Mouse (Mus musculus): ENCODE results near the gene Pcdh7. TPM values are rescaled to one million over a fixed set of nuclear protein-coding genes. Genes with fewer than 3 reads are reported as not detected.

The Pcdh7 gene
- polyA plus RNA-seq, 1 experiment from 2014 or later, result 29.0 TPM

GRCm38 (mm10) chr5:57810641-57811040 is 92.9 kb downstream of the Pcdh7 start:
- 53% methylated on average over 1 of the region's 1 CpGs for WGBS
- no peak for ATAC-seq (ENCODE audit: low FRiP score)
- no peak overlapping the region for H3K27ac ChIP-seq (replicated peaks)
- H3K9me3 ChIP-seq (replicated peaks), result no peaks in the 10 kb centered on the region
- peaks cover 5% of the 10 kb centered on the region; the same call in 1 of the 2 replicates for H3K4me1 ChIP-seq
- H3K4me3 ChIP-seq (replicated peaks), result no peak overlapping the region
- H3K9ac ChIP-seq (replicated peaks), result no peak overlapping the region
- H3K27me3 ChIP-seq (replicated peaks), result no peaks in the 10 kb centered on the region
- no peak overlapping the region for H3K4me2 ChIP-seq
- H3K36me3 ChIP-seq, result no peaks in the 10 kb centered on the region

DNA sequence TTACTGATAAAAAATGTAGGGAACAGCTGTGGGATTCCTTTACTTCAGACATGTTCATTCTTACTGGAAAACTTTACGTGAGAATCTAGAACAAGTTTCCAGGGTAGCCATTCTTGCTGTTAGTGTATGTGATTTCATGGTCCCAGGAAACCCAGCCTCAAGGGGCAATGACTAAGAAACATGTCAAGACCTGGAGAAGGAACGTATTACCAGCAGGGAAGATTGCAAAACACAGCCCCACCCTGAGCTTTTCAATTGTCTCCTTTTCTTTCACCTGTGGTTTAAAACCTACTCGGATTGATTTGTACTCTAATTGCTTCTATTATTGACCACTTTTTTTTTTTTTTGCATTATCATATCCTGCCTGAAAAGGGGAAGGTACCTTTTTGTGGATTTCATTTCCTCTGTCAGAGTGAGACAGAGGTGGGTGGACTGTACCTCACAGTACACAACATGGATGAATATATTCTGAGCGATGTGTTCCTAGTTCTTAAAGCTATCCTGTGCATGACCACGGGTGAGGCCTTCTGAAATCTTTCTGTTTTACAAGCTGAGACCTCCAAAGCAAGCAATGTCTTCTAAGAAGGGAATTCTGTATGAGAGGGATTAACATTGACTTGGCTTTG is 98.3 kb downstream of the Pcdh7 start:
- Histone ChIP-seq H3K4me3 (replicated peaks) (no peak overlapping the region), H3K9ac (replicated peaks) (no peak overlapping the region), H3K27me3 (replicated peaks) (no peaks in the 10 kb centered on the region), H3K27ac (replicated peaks) (no peak overlapping the region), H3K4me1 (no peaks in the 10 kb centered on the region), H3K4me2 (no peak overlapping the region), H3K9me3 (replicated peaks) (no peaks in the 10 kb centered on the region), H3K36me3 (no peaks in the 10 kb centered on the region)
- 71% methylated on average over 5 of the region's 5 CpGs for WGBS
- no peak for ATAC-seq (ENCODE audit: low FRiP score)

DNA sequence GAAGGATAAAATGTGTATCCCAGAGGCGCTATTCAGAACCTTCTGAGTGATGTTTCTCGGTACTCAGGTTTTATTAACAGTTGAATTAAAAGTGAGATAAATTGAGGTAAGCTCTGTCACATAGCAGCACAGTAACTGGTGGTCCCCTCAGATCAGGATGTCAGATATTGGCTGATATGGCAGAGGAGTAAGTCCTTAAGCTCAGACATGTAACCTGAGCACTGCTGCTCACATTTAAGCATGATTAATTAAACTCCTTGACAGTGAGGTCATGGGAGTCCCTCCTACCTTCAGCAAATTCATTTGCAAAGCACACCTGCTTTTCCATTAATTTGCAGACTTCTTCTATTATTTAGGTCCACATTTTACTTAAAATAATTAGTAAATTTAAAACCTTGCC is 102.0 kb downstream of the Pcdh7 start:
- Histone ChIP-seq H3K36me3 (no peaks in the 10 kb centered on the region), H3K4me1 (0 out of 2 replicates have a peak, but pooled peaks cover 2% of the 10 kb centered on the region), H3K27ac (replicated peaks) (no peak overlapping the region), H3K9me3 (replicated peaks) (no peaks in the 10 kb centered on the region), H3K4me2 (no peak overlapping the region), H3K27me3 (replicated peaks) (no peaks in the 10 kb centered on the region), H3K9ac (replicated peaks) (no peak overlapping the region), H3K4me3 (replicated peaks) (no peak overlapping the region)
- ATAC-seq (ENCODE audit: low FRiP score), result no peak
- 61% methylated on average over 2 of the region's 2 CpGs for WGBS

GRCm38 (mm10) chr5:57821099-57821498 is 103.3 kb downstream of the Pcdh7 start:
- Histone ChIP-seq H3K9me3 (replicated peaks) (no peaks in the 10 kb centered on the region), H3K4me2 (no peak overlapping the region), H3K9ac (replicated peaks) (no peak overlapping the region), H3K27me3 (replicated peaks) (no peaks in the 10 kb centered on the region), H3K27ac (replicated peaks) (no peak overlapping the region), H3K4me1 (0 out of 2 replicates have a peak, but pooled peaks cover 2% of the 10 kb centered on the region), H3K4me3 (replicated peaks) (no peak overlapping the region), H3K36me3 (no peaks in the 10 kb centered on the region)
- no peak for ATAC-seq (ENCODE audit: low FRiP score)
- WGBS, result 80% methylated on average over 8 of the region's 8 CpGs

GRCm38 (mm10) chr5:57828437-57828836 is 110.7 kb downstream of the Pcdh7 start:
- H3K27ac ChIP-seq (replicated peaks), result no peak overlapping the region
- H3K36me3 ChIP-seq, result no peaks in the 10 kb centered on the region
- ATAC-seq (ENCODE audit: low FRiP score), result no peak
- no peak overlapping the region for H3K4me2 ChIP-seq
- H3K9me3 ChIP-seq (replicated peaks), result no peaks in the 10 kb centered on the region
- no peak overlapping the region for H3K9ac ChIP-seq (replicated peaks)
- H3K4me3 ChIP-seq (replicated peaks), result no peak overlapping the region
- H3K27me3 ChIP-seq (replicated peaks), result no peaks in the 10 kb centered on the region
- H3K4me1 ChIP-seq, result no peaks in the 10 kb centered on the region
- 95% methylated on average over 3 of the region's 3 CpGs for WGBS

DNA sequence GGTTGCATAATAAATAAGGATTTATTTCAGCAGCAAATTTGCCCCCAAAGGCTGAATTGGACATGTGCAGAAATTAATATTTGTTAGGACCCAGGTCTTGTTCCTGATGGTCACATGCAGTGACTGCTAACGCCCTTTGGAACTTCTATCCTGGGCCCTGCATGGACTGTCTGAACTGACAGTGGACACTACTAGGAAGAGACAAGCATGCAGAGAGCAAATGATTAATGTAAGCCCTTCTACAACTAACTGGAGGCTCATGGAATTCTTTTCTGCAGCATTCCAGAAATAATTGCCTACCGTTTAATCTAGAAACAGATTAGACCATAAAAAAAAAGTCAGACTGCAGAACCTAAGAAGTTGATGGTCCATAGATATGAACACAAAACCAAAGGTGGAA is 119.4 kb downstream of the Pcdh7 start:
- Histone ChIP-seq H3K4me3 (replicated peaks) (no peak overlapping the region), H3K9me3 (replicated peaks) (no peaks in the 10 kb centered on the region), H3K36me3 (no peaks in the 10 kb centered on the region), H3K4me2 (no peak overlapping the region), H3K9ac (replicated peaks) (no peak overlapping the region), H3K4me1 (peaks cover 4% of the 10 kb centered on the region; the same call in 1 of the 2 replicates), H3K27me3 (replicated peaks) (no peaks in the 10 kb centered on the region), H3K27ac (replicated peaks) (no peak overlapping the region)
- WGBS, result 62% methylated on average over 2 of the region's 2 CpGs
- no peak for ATAC-seq (ENCODE audit: low FRiP score)

DNA sequence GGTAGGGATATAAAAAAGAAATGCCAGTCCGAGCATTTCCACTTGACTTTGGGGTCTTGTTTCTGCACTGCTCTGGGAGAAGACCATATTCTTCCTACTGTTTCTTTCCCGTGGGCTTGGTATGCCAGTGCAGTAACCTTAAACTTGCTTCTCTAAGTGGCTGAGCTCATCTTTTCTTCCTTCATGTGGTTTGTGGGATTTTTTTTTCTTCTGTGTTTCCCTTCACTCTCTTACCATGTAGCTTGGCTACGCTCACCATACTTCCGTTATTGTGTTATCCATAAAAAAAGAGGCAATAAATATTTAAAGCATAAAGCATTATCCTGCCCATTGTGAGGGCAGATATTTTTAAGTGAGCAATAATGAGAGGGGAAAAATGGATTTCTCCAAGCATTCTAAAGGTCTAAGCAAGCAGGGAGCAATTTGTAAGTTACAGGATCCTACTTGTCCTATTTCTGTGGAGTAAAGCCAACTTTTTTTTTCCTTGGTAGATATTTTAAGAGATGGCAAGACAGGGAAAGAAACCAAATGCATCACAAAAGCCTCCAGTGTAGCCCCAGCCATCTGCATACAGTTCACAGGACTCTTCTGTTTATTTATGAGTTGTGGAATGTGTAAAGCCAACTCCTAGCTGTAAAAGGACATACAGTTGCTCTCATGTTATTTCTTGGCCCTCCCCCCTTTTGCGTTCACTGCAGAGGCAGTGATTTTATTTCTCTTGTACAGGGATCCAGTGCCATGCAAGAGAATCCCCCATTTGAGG is 123.8 kb downstream of the Pcdh7 start:
- H3K4me1 ChIP-seq, result peaks cover 4% of the 10 kb centered on the region; the same call in 1 of the 2 replicates
- no peaks in the 10 kb centered on the region for H3K9me3 ChIP-seq (replicated peaks)
- no peak for ATAC-seq (ENCODE audit: low FRiP score)
- H3K27ac ChIP-seq (replicated peaks), result no peak overlapping the region
- H3K4me2 ChIP-seq, result no peak overlapping the region
- WGBS, result 74% methylated on average over 5 of the region's 5 CpGs
- no peaks in the 10 kb centered on the region for H3K36me3 ChIP-seq
- no peak overlapping the region for H3K9ac ChIP-seq (replicated peaks)
- H3K4me3 ChIP-seq (replicated peaks), result no peak overlapping the region
- H3K27me3 ChIP-seq (replicated peaks), result no peaks in the 10 kb centered on the region

DNA sequence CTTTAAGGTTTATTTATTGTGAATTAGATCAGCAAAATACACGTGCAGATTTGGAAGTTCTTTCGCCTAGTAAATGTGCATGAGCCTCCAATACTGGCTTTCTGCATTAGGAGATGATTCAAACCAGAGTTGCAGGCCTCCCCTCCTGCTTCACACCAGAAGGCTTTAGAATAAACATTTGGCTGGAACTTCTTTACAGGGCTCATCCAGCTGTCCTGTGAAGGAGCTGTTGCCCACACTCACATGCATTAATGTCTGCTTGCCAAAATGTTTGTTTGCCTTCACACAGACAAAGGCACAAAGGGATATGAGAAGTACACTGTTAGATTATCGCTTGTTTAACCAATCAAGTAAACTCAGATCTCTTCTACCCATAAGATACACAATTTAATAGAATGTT is 129.7 kb downstream of the Pcdh7 start:
- ATAC-seq (ENCODE audit: low FRiP score), result no peak
- H3K4me3 ChIP-seq (replicated peaks), result no peak overlapping the region
- no peak overlapping the region for H3K27ac ChIP-seq (replicated peaks)
- H3K4me1 ChIP-seq, result no peaks in the 10 kb centered on the region
- H3K27me3 ChIP-seq (replicated peaks), result no peaks in the 10 kb centered on the region
- H3K36me3 ChIP-seq, result no peaks in the 10 kb centered on the region
- H3K4me2 ChIP-seq, result no peak overlapping the region
- H3K9ac ChIP-seq (replicated peaks), result no peak overlapping the region
- 82% methylated on average over 3 of the region's 3 CpGs for WGBS
- no peaks in the 10 kb centered on the region for H3K9me3 ChIP-seq (replicated peaks)

DNA sequence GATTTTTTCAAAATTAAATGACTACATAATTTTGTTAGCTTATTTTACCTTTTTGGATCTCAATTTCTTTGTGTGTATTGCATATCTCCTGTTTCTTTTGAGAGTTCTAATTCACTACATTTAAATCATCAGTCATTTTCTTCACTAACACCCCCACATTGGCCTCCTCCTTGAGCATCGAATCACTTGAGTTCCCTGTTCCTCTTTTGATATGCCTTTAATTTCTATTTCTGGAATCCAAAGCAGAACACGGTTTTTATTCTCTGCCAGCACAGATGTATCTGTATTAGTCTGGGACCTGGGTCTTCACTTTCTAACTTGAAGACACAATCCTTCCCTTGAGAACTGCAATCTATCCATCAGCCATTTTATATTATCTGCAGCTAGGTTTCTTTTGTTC is 132.3 kb downstream of the Pcdh7 start:
- no peak for ATAC-seq (ENCODE audit: low FRiP score)
- Histone ChIP-seq H3K4me3 (replicated peaks) (no peak overlapping the region), H3K4me2 (no peak overlapping the region), H3K36me3 (no peaks in the 10 kb centered on the region), H3K9ac (replicated peaks) (no peak overlapping the region), H3K27me3 (replicated peaks) (no peaks in the 10 kb centered on the region), H3K4me1 (no peaks in the 10 kb centered on the region), H3K9me3 (replicated peaks) (no peaks in the 10 kb centered on the region), H3K27ac (replicated peaks) (no peak overlapping the region)
- 79% methylated on average over 2 of the region's 2 CpGs for WGBS

DNA sequence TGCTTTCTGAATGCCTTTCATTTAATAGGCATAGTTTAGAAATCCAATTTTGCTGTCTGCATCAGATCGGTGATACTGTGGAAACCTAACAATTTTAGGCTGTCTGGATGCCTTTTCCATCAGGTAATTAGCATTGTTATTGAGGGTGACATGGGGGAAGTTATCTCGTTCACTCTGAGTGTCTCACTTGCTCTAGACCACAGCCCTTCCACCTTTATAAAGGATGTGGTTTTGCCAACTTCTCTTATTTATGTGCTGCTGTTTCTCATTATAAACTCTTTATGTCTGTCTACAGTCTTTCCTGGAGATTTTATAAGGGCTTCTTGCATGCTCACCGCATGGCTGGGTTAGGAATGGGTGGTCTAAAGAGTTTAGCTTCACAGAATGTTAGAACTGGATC is 139.5 kb downstream of the Pcdh7 start:
- no peak overlapping the region for H3K27ac ChIP-seq (replicated peaks)
- 72% methylated on average over 3 of the region's 3 CpGs for WGBS
- H3K9ac ChIP-seq (replicated peaks), result no peak overlapping the region
- no peaks in the 10 kb centered on the region for H3K9me3 ChIP-seq (replicated peaks)
- H3K4me2 ChIP-seq, result no peak overlapping the region
- no peak overlapping the region for H3K4me3 ChIP-seq (replicated peaks)
- ATAC-seq (ENCODE audit: low FRiP score), result no peak
- no peaks in the 10 kb centered on the region for H3K4me1 ChIP-seq
- H3K36me3 ChIP-seq, result no peaks in the 10 kb centered on the region
- no peaks in the 10 kb centered on the region for H3K27me3 ChIP-seq (replicated peaks)

- Histone ChIP-seq H3K4me3 (replicated peaks) (no peak overlapping the region), H3K27ac (replicated peaks) (no peak overlapping the region), H3K4me1 (peaks cover 11% of the 10 kb centered on the region), H3K4me2 (no peak overlapping the region), H3K36me3 (no peaks in the 10 kb centered on the region), H3K9me3 (replicated peaks) (no peaks in the 10 kb centered on the region), H3K27me3 (replicated peaks) (no peaks in the 10 kb centered on the region), H3K9ac (replicated peaks) (no peak overlapping the region)
- ATAC-seq (ENCODE audit: low FRiP score), result no peak
- whole genome bisulfite sequencing, result 96% methylated on average over 3 of the region's 3 CpGs
These were observed 146.5 kb downstream of the Pcdh7 start for GRCm38 (mm10) chr5:57864254-57864653.

DNA sequence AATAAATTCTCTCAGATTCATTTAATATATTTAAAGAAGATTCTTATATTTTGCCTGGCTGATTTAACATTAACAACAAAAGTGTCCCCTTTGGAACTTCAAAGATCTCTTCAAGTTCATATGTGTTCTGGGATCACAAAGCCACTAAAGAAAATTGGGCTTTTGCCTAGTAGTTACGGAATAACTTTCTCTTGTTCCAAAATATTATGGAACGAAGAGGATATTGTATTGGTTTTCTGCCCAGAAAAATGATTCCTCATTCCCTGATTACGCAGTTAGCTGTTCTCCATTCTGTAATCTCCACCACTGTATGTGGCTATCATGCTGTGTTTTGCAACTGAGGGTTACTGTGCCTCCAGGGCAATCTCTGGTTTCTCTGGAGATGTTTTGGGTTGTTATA is 147.5 kb downstream of the Pcdh7 start:
- 73% methylated on average over 3 of the region's 3 CpGs for WGBS
- H3K4me2 ChIP-seq, result no peak overlapping the region

More for the DNA sequence above, 147.5 kb downstream of the Pcdh7 start:
- Histone ChIP-seq H3K9me3 (replicated peaks) (no peaks in the 10 kb centered on the region), H3K27ac (replicated peaks) (no peak overlapping the region), H3K9ac (replicated peaks) (no peak overlapping the region), H3K4me1 (peaks cover 11% of the 10 kb centered on the region), H3K27me3 (replicated peaks) (no peaks in the 10 kb centered on the region), H3K36me3 (no peaks in the 10 kb centered on the region), H3K4me3 (replicated peaks) (no peak overlapping the region)
- no peak for ATAC-seq (ENCODE audit: low FRiP score)

All from neural tube, embryonic 15.5 days (tissue).